Mouse (Mus musculus) brain, embryonic 14.5 days (tissue): Measurements from ENCODE around the gene Erbb4.

ENCODE experiments used
- CTCF ChIP-seq: fragments of 200-500 bp; IDR thresholded peaks from 2 replicates; pipeline ENCODE4 v1.5.1; 2012; ENCODE audit warnings: inconsistent platforms, mild to moderate bottlenecking, moderate library complexity, borderline replicate concordance; ENCODE audit not compliant: insufficient read depth, insufficient read length; ENCODE audit errors: extremely low read depth
- POLR2A ChIP-seq: fragments of 200-500 bp; IDR thresholded peaks from 2 replicates; pipeline ENCODE4 v1.6.1; 2012; ENCODE audit warnings: mild to moderate bottlenecking, inconsistent platforms, borderline replicate concordance; ENCODE audit not compliant: poor library complexity, insufficient read depth, insufficient read length, severe bottlenecking; ENCODE audit errors: extremely low read depth

DNA sequence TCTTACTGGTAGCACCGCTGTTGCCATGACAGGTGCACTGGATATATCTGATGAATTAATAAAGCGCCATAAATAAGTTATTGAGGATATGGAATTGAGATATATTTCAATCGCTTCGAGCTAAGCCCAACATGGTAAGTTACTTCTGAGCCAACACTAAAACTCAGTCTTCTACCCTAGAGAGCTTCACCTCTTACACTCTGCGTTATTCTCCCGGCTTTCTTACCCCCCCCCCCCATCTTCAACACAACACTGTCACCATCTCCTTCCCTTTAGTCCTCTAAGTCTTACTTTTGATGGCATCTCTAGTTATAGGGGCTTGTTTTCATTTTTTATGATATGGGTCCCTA lies 31.6 kb upstream of the Erbb4 start:
- no peak for TF ChIP-seq CTCF
- no peak for TF ChIP-seq POLR2A
